Mouse (Mus musculus): ENCODE measurements around the gene 2410015M20Rik.

- TF ChIP-seq POLR2A (IDR thresholded peaks at IDR 0.05; ENCODE audit: borderline replicate concordance, insufficient read depth, low read length) = no peak
- TF ChIP-seq CTCF (IDR thresholded peaks at IDR 0.05; ENCODE audit: borderline replicate concordance, insufficient read depth, low read depth, low read length) = no peak
Measured at GRCm38 (mm10) chr17:56567370-56567769, 42.2 kb downstream of the 2410015M20Rik start.

Measured in cerebellum, adult 2 months (tissue).